Mouse (Mus musculus): ENCODE data around the gene Ubqln2. TPM values are rescaled to one million over a fixed set of nuclear protein-coding genes. Genes with fewer than 3 reads are reported as not detected.

The Ubqln2 gene
- total RNA-seq (2023) = 10 to 100 TPM; 49.1 to 50.9 TPM

DNA sequence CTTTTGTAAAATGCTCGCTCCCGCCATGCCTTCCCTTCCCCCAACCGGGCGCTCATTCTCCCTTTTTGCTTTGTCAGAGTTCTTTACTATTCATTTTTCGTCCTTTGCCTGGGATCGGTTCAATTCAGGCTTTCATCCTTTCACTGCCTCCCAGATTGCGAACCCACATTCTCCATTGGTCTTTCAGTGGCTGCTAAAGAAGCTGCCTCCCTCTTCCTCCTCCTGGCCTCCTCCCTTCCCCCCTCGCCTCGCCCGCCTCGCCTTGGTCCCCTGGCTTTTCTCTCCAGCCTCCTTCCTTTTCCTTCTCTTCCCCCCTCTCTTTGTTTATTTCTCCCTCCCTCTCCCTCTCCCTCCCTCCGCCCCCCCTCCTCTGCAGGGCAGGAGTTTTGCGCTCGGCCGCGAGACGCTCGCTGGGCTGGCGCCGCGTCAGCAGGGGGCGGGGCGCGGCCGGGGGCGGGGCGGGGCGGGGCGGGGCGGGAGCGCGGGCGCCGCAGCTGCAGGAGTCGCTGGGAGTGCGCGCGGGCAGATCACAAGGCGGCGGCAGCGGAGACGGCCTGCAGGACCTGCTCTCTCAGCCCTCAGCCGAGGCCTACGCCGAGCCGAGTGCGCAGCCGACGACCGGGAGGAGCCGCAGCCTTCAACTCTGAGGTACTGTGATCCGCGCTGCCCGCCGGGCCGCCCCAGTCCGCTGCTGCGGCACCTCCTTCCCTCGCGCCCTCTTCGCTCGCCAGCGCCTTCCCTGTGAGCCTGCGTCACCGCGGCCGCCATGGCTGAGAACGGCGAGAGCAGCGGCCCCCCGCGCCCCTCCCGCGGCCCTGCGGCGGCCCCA, at the start of gene Ubqln2:
Gene Ubqln2 (plus strand): TSS at position 540 of the 829 bp plus-strand sequence.

Other genes starting within 250 kb of the Ubqln2 start
- not detected for gene Cypt3, start 60.4 kb downstream of the Ubqln2 start, total RNA-seq (2023)
- gene Kctd12b, start 198.2 kb downstream of the Ubqln2 start, total RNA-seq (2023) = under 1 TPM; 0.15 to 0.33 TPM
- 1 to 10 TPM; 4.7 to 9.3 TPM for gene Nbdy, start 225.4 kb downstream of the Ubqln2 start, total RNA-seq (2023)